Mouse (Mus musculus) lung, adult 2 months (tissue): ENCODE results near the gene Efhc1.

Experiments used
- CTCF ChIP-seq: fragments of 200-500 bp; IDR thresholded peaks from 2 replicates; pipeline ENCODE4 v1.5.1; 2011; ENCODE audit warnings: mild to moderate bottlenecking, low read length, control low read depth; ENCODE audit not compliant: insufficient read depth
- POLR2A ChIP-seq: fragments of 200-500 bp; IDR thresholded peaks from 2 replicates; pipeline ENCODE4 v1.6.1; 2011; ENCODE audit warnings: low read depth, mild to moderate bottlenecking, control low read depth, low read length, borderline replicate concordance; ENCODE audit errors: extremely low read depth

DNA sequence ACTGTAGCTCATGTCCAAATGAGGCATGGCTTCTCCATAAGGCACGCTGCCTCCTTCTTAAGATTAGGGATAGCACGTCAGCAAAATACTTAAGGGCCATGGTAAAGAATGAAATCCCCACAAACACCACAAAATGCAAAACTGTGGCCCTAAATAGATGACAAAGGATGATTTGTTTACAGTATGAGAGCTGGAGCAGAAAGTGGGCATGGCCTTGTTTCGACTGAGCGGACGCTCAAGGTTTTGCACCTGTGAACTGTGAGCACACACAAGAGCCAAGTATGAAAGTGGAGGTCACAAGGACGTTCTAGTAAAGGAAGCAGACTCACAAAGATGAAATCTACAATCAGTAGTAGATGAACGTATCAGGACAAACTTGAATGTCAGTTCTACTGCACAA, 88.7 kb downstream of the Efhc1 start:
- TF ChIP-seq CTCF: no peak
- TF ChIP-seq POLR2A: no peak
